Mouse (Mus musculus) midbrain, embryonic 11.5 days (tissue): ENCODE data around the gene Hspd1. TPM values are rescaled to one million over a fixed set of nuclear protein-coding genes. Genes with fewer than 3 reads are reported as not detected.
A peak's percentile ranks its signal among the peaks of the same experiment; 100 is the strongest.
"Not testable (repeated sequence)": the region's sequence is repeated elsewhere in the genome, so short reads cannot be mapped to it uniquely, and the experiment has no call there.

ENCODE experiments used
- ATAC-seq: fragments of 200-750 bp; cut with Nextera tagmentation; 2 replicates; pipeline ENCODE4 v1.8.0; 2017; ENCODE audit warnings: moderate TSS enrichment, moderate library complexity; ENCODE audit not compliant: low FRiP score
- DNase-seq: peaks from one replicate; pipeline ENCODE4 v3.0.0; 2015; ENCODE audit warnings: low spot score; ENCODE audit errors: missing footprints
- H3K27ac ChIP-seq: fragments of 300-500 bp; sonication (generic); 2 replicates; pipeline ENCODE4 v1.5.1; 2014; ENCODE audit warnings: low read depth, low read length
- H3K27me3 ChIP-seq: fragments of 300-500 bp; sonication (generic); 2 replicates; pipeline ENCODE4 v1.6.1; 2014; ENCODE audit warnings: mild to moderate bottlenecking, low read length, moderate library complexity, mixed read lengths; ENCODE audit not compliant: control insufficient read depth, insufficient read depth
- H3K36me3 ChIP-seq: fragments of 300-500 bp; sonication (generic); 2 replicates; pipeline ENCODE4 v1.6.1; 2014; ENCODE audit warnings: mild to moderate bottlenecking, low read length, moderate library complexity, mixed read lengths; ENCODE audit not compliant: control insufficient read depth, insufficient read depth
- H3K4me1 ChIP-seq: fragments of 300-500 bp; sonication (generic); 2 replicates; pipeline ENCODE4 v1.6.1; 2014; ENCODE audit warnings: low read length; ENCODE audit not compliant: control insufficient read depth, insufficient read depth
- H3K4me2 ChIP-seq: fragments of 300-500 bp; sonication (generic); 2 replicates; pipeline ENCODE4 v1.6.1; 2014; ENCODE audit warnings: mild to moderate bottlenecking, moderate library complexity
- H3K4me3 ChIP-seq: fragments of 300-500 bp; sonication (generic); 2 replicates; pipeline ENCODE4 v1.5.1; 2014; ENCODE audit warnings: low read depth, low read length
- H3K9ac ChIP-seq: fragments of 300-500 bp; sonication (generic); 2 replicates; pipeline ENCODE4 v1.6.1; 2014; ENCODE audit warnings: low read length
- H3K9me3 ChIP-seq: fragments of 300-500 bp; sonication (generic); 2 replicates; pipeline ENCODE4 v1.6.1; 2016; ENCODE audit warnings: low read length; ENCODE audit not compliant: control insufficient read depth
- WGBS: fragments of 180-500 bp; shearing (Covaris S2); extraction: QIAGEN DNeasy Blood & Tissue Kit; methylation state at CpG from one replicate; pipeline ENCODE4 v1.1.7; 2014; 5-methylcytosine and 5-hydroxymethylcytosine counted together
- polyA plus RNA-seq: library from polyadenylated mRNA; unstranded; fragments of >200 nt; fragmentation: Nextera tagmentation; extraction: Ambion mirVana; gene quantifications from 2 replicates; pipeline ENCODE4 v1.2.1, GENCODE M21; 2014

The Hspd1 gene
- polyA plus RNA-seq, 1 experiment from 2014 or later = 409 TPM

DNA sequence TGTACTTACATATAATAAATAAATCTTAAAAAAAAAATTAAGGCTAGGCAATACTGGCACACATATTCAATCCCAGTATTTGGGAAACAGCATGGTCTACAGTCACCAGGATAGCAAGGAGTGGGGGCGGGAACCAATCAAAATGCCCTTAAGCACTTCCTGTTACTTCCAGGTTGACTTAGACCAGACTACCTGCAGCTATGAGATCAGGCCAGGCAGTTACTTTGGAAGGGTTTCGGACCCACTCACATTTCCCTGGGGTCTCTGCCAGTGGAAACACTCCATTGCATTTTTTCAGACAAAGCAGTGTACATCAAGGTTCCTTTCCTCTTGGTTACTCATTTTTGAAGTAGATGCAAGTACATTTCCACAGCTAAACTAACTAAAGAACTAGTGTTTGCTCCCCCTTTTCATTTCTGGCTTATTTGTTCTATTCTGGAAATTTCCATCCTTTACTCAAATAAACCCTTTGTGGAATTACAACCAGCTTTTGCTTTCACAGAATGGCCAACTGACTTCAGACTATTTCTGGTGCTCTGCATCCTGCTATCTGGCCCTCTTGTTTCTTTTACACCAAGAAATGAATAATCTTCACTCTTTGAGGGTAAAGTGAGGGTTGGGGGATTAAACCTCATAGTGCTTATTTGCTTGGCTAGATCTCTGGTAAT is 11.1 kb downstream of the Hspd1 start:
- Histone ChIP-seq H3K27ac (no peak overlapping the region), H3K4me3 (no peak overlapping the region), H3K9ac (no peak overlapping the region), H3K4me1 (no peaks in the 10 kb centered on the region), H3K27me3 (no peaks in the 10 kb centered on the region), H3K36me3 (peaks cover 8% of the 10 kb centered on the region), H3K9me3 (no peaks in the 10 kb centered on the region), H3K4me2 (no peak overlapping the region)
- ATAC-seq = no peak
- peak; percentile 72 for DNase-seq
- 90% methylated on average over 2 of the region's 2 CpGs for WGBS

DNA sequence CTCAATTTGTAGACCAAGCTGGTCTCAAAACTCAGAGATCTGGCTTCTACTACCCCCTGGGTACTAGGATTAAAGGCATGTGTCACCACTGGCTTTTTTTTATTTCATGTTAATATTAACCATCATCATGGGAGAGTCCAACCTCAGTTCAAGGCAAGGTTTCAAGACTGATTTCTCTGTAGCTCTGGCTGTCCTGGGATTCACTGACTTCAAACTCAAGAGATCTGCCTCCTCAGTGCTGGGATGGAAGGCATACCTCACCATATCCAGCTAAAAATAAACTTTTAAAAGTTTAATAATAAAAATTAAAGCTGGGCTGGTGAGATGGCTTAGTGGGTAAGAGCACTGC is 11.7 kb downstream of the Hspd1 start:
- H3K9ac ChIP-seq = no peak overlapping the region
- H3K4me2 ChIP-seq = no peak overlapping the region
- no peak overlapping the region for H3K4me3 ChIP-seq
- no peak overlapping the region for H3K27ac ChIP-seq
- ATAC-seq (no peak), DNase-seq (no peak)
- H3K4me1 ChIP-seq = no peaks in the 10 kb centered on the region
- no peaks in the 10 kb centered on the region for H3K9me3 ChIP-seq
- peaks cover 10% of the 10 kb centered on the region for H3K36me3 ChIP-seq
- H3K27me3 ChIP-seq = no peaks in the 10 kb centered on the region

DNA sequence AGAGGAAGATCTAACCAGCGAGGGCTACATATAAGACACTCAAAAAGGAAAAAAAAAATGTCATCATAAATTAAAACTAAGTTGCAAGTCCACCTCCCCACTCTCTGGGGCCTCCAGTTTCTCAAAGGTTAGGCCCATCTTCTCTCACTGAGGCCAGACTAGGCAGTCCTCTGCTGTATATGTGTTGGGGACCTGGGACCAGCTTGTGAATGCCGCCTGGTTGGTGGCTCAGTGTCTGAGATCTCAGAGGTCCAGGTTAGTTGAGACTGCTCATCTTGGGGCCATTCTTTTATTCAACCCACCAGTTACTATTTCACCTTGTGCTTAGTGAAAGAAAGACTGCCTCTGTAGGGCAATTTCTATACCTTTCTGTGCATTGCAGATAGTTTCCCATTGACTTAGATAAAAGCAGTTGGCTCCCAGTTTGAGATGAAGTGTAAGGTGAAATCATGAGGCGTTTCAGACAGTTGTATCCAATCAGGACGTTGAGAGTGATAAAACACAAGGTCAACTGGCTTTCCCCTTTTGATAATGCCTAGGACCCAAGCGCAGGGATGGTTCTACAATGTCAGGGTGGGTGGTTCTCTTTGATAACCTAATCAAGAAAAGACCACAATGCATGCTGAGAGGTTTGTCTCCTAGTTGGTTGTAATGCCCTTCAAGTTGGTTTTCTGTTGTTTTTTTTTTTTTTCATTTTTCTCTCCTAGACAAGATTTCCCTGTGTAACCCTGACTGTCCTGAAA is 12.2 kb downstream of the Hspd1 start:
- 69% methylated on average over 5 of the region's 5 CpGs for WGBS
- Histone ChIP-seq H3K4me2 (no peak overlapping the region), H3K9me3 (no peaks in the 10 kb centered on the region), H3K4me3 (no peak overlapping the region), H3K4me1 (no peaks in the 10 kb centered on the region), H3K36me3 (peaks cover 10% of the 10 kb centered on the region), H3K27me3 (no peaks in the 10 kb centered on the region), H3K9ac (no peak overlapping the region), H3K27ac (no peak overlapping the region)
- ATAC-seq (peak; percentile 33; the same call in 1 of the 2 replicates), DNase-seq (peak; percentile 47)

DNA sequence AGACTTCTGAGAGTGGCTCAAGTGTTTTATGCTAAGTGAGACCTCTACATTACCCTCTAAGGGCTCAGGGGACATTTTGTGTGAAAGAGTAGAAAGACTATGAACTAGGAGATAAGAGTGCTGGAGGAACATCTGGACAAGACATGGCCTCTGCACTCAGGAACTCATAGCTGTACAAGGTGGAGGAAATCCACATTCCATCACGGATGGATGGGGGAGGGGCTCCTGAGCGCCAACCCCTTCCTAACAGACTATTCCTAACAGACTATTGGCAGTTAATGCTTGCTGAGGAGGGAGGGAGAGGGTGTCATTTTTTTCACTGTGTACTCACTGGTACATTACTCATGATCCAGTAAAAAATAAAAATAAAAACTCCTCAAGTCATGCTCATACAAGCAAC is 13.3 kb downstream of the Hspd1 start:
- Histone ChIP-seq H3K9ac (no peak overlapping the region), H3K4me1 (no peaks in the 10 kb centered on the region), H3K36me3 (peaks cover 9% of the 10 kb centered on the region), H3K4me3 (no peak overlapping the region), H3K27me3 (no peaks in the 10 kb centered on the region), H3K27ac (no peak overlapping the region), H3K4me2 (no peak overlapping the region), H3K9me3 (no peaks in the 10 kb centered on the region)
- DNase-seq (no peak), ATAC-seq (no peak)
- 56% methylated on average over 2 of the region's 2 CpGs for WGBS

DNA sequence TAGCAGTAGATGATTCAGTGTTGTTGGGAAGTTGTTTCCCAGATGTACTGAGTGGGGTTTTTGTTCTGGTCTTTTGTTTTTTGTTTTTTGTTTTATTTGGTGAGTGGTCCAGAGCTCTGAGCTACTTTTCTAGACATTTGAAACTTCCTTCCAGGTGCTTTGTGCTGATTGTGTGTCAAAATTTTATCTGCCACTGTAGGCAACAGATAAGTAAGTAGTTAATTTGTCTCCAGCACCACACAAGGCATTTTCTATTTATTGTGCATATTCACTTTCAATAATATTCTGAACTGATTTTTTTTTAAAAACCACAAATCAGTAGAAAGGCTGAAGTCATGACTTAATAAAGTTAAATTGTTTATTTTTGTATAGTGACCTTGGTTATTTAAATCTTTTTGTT is 15.7 kb downstream of the Hspd1 start:
- not testable (repeated sequence) for ATAC-seq

DNA sequence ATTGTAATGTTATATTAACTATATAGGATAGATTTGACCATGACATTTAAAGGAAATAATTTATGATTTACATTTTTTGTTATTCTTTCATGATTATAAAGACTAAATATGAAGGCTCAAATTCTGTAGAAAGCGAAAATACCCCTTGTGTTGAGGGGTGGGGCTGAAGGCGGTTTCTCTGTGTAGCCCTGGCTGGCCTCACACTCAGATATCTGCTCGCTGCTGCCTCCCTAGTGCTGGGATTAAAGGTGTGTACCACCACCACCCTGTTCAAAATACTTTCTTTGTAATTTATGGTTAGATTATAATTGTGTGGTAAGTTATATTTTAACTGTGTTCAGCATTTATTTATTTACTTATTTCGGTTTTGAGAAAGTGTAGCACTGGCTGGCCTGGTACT is 26.3 kb downstream of the Hspd1 start:
- 92% methylated on average over 4 of the region's 4 CpGs for WGBS
- H3K4me1 ChIP-seq = no peaks in the 10 kb centered on the region
- DNase-seq (no peak), ATAC-seq (no peak)
- no peaks in the 10 kb centered on the region for H3K27me3 ChIP-seq
- H3K36me3 ChIP-seq = no peaks in the 10 kb centered on the region
- H3K4me2 ChIP-seq = no peak overlapping the region
- no peak overlapping the region for H3K9ac ChIP-seq
- H3K9me3 ChIP-seq = no peaks in the 10 kb centered on the region
- no peak overlapping the region for H3K4me3 ChIP-seq
- no peak overlapping the region for H3K27ac ChIP-seq

More for the DNA sequence above, 15.7 kb downstream of the Hspd1 start:
- H3K27ac ChIP-seq, DNase-seq, H3K4me2 ChIP-seq, H3K36me3 ChIP-seq, H3K4me3 ChIP-seq, H3K9me3 ChIP-seq, H3K9ac ChIP-seq, H3K4me1 ChIP-seq, H3K27me3 ChIP-seq: not testable (repeated sequence)

DNA sequence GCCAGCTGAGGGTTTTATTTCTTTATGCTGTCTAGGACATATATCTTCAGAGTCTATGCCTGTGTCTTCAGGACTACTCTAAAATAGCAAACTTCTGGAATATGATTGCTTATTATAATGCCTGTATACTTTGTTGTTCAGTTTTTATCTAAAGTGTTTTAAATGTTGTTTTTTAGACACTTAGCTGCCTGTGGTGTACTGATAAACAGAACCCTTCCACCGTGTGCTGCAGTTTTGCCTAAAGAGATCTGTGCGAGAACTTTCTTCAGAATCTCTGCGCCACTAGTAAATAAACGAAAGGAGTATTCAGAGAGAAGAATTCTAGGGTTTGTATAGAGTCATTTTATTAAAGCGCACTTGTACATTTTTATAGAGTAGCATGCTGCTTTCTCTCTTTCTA is 26.9 kb downstream of the Hspd1 start:
- Histone ChIP-seq H3K4me2 (no peak overlapping the region), H3K4me1 (no peaks in the 10 kb centered on the region), H3K9ac (no peak overlapping the region), H3K27me3 (no peaks in the 10 kb centered on the region), H3K36me3 (no peaks in the 10 kb centered on the region), H3K9me3 (no peaks in the 10 kb centered on the region), H3K27ac (no peak overlapping the region), H3K4me3 (no peak overlapping the region)
- 94% methylated on average over 5 of the region's 5 CpGs for WGBS
- ATAC-seq = no peak
- DNase-seq = no peak

DNA sequence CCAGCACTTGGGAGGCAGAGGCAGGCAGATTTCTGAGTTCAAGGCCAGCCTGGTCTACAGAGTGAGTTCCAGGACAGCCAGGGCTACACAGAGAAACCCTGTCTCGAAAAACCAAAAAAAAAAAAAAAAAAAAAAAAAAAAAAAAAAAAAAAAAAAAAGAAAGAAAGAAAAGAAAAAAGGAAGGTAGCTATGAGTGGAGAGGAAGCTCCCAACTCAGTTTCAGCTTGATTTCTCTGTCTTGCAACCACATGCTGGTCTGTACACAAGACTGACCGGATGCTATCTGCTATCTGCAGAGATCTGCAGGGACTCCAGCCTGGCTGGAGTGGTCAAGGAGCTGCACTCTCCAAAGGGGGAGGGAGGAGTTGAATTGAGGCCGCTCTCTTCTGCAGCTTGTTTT is 29.7 kb downstream of the Hspd1 start:
- not testable (repeated sequence) for H3K27ac ChIP-seq, H3K9ac ChIP-seq, H3K4me2 ChIP-seq, H3K27me3 ChIP-seq, H3K9me3 ChIP-seq, ATAC-seq, H3K4me3 ChIP-seq, H3K4me1 ChIP-seq, DNase-seq, H3K36me3 ChIP-seq
- 86% methylated on average over 2 of the region's 3 CpGs for WGBS

DNA sequence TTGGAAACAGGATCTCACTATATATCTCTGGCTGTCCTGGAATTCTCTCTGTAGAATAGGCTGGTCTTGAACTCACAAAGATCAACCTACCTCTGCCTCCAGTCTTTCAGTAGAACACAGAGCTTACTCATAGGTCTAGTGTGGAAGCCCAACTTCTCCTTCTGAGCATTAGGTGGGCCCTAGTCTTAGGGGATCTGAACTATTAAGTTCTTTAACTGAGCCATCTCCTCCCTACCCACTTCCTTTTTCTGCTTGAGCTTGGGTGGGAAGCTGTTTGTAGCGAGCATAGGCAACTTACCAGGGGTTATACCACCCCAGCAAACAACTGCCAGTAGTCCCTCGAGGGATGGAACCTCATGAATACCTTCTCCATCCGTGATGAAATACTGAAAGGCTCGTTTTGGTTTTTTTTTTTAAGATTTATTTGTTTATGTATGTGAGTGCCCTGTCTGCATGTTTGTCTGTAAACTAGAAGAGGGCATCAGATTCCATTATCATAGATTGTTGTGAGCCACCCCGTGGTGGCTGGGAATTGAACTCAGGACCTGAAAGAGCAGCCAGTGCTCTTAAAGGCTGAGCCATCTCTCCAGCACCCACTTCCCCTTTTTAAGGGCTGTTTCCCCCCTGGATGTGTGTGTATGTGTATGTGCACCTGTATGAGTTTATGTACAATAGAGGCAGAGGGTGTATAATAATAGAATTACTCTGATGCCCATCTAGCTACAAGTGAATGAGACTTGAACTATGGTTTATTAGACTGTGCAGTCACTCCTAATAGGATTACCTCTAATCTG is 32.5 kb downstream of the Hspd1 start:
- no peak overlapping the region for H3K9ac ChIP-seq
- H3K36me3 ChIP-seq = no peaks in the 10 kb centered on the region
- peaks cover 6% of the 10 kb centered on the region; the same call in 1 of the 2 replicates for H3K4me1 ChIP-seq
- H3K27ac ChIP-seq = no peak overlapping the region
- no peak for ATAC-seq
- no peaks in the 10 kb centered on the region for H3K9me3 ChIP-seq
- H3K4me2 ChIP-seq = no peak overlapping the region
- no peak overlapping the region for H3K4me3 ChIP-seq
- no peak for DNase-seq
- H3K27me3 ChIP-seq = peaks cover 2% of the 10 kb centered on the region; the same call in 1 of the 2 replicates
- 82% methylated on average over 5 of the region's 5 CpGs for WGBS
